Mouse (Mus musculus): ENCODE results near the gene Isyna1. TPM values are rescaled to one million over a fixed set of nuclear protein-coding genes. Genes with fewer than 3 reads are reported as not detected.

Gene Isyna1
- 128 and 138 TPM in 2 replicates for polyA plus RNA-seq (2016; fragmentation: Nextera tagmentation; extraction: Ambion mirVana)

GRCm38 (mm10) chr8:70593961-70594609 lies at the start of gene Isyna1:
Gene Isyna1 (plus strand): TSS chr8:70594373.
- WGBS = under 1% methylated on average over 40 of the region's 40 CpGs
- peak within 1 kb of the TSS; percentile 74 for H3K9ac ChIP-seq
- no peaks in the 10 kb centered on the region for H3K9me3 ChIP-seq (replicated peaks)
- peak within 1 kb of the TSS; percentile 98 for H3K4me2 ChIP-seq (replicated peaks)
- peaks cover 53% of the 10 kb centered on the region for H3K4me1 ChIP-seq
- H3K27me3 ChIP-seq = peaks cover 27% of the 10 kb centered on the region
- peak within 1 kb of the TSS; percentile 76 for H3K27ac ChIP-seq
- peaks cover 52% of the 10 kb centered on the region for H3K36me3 ChIP-seq
- peak; percentile 76 for ATAC-seq (ENCODE audit: low FRiP score)
- H3K4me3 ChIP-seq = peak within 1 kb of the TSS; percentile 65

DNA sequence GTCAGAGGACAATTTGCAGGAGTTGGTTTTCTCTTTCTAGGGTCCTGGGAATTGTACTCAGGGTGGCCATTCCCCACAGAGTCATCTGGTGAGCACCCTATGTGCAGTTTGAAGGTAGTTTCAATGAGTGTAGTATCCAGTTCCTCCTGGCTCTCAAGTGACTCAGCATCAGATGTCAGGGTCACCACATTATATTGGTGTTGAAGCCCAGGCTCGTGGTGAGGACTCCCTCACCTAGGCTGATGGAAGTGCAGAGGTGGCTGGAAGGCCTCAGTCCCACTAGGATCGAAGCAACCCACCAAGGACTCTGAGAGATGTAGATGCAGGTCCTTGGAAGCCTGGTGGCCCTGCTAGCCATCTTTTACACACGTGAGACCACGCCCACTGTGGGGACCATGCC lies 47.8 kb upstream of the Isyna1 start:
- H3K36me3 ChIP-seq = no peaks in the 10 kb centered on the region
- no peak for ATAC-seq (ENCODE audit: low FRiP score)
- no peaks in the 10 kb centered on the region for H3K27me3 ChIP-seq
- no peak overlapping the region for H3K9ac ChIP-seq
- H3K9me3 ChIP-seq (replicated peaks) = no peaks in the 10 kb centered on the region
- no peak overlapping the region for H3K4me3 ChIP-seq
- H3K4me2 ChIP-seq (replicated peaks) = no peak overlapping the region
- peaks cover 10% of the 10 kb centered on the region for H3K4me1 ChIP-seq
- WGBS = 91% methylated on average over 4 of the region's 4 CpGs
- no peak overlapping the region for H3K27ac ChIP-seq

DNA sequence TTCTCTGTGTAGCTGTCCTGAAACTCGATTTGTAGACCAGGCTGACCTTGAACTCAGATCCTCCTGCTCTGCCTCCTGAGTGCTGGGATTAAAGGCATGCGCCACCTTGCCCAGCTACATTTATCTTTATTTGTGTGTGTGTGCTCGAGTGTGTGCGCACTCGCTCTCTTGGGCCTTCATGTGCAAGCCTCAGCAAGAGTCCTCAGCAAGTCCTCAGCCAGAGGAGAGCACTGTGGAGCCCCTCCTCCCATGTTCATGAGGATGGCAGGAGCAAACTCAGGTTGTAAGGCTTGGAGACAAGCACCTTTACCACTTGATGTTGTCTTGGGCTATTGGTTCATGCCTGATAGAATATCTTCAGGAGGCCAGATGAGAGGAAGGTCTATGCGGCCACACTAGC lies 46.4 kb upstream of the Isyna1 start:
- H3K9ac ChIP-seq = no peak overlapping the region
- no peak overlapping the region for H3K4me2 ChIP-seq (replicated peaks)
- no peaks in the 10 kb centered on the region for H3K9me3 ChIP-seq (replicated peaks)
- no peaks in the 10 kb centered on the region for H3K27me3 ChIP-seq
- no peak for ATAC-seq (ENCODE audit: low FRiP score)
- H3K4me3 ChIP-seq = no peak overlapping the region
- no peak overlapping the region for H3K27ac ChIP-seq
- peaks cover 8% of the 10 kb centered on the region for H3K4me1 ChIP-seq
- no peaks in the 10 kb centered on the region for H3K36me3 ChIP-seq
- 89% methylated on average over 6 of the region's 6 CpGs for WGBS

DNA sequence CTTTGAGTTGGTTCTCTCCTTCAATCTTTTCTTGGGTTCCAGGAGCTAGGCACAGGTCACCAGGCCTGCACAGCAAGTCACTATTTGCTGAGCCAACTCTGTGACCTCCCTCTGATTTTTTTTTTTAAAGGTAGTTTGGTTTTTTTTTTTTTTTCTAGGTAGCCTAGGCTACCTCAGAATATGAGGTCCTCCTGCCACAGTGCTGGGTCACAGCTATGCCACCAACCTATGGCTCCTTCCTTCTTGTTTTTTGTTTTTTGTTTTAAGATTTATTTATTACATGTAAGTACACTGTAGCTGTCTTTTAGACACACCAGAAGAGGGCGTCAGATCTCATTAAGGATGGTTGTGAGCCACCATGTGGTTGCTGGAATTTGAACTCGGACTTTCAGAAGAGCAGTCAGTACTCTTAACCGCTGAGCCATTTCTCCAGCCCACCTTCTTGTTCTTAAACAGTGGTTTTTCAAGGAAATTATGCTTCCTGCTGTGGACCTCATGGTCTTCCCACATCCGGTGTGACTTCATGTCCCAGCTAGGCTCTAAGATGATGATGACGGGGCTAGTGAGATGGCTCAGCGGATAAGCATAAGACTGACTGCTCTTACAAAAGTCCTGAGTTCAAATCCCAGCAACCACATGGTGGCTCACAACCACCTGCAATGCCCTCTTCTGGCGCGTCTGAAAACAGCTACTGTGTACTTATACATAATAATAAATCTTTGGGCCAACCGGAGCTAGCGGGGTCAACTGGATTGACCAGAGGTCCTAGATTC lies 44.6 kb upstream of the Isyna1 start:
- Histone ChIP-seq H3K4me3 (no peak overlapping the region), H3K36me3 (no peaks in the 10 kb centered on the region), H3K9me3 (replicated peaks) (no peaks in the 10 kb centered on the region), H3K9ac (no peak overlapping the region), H3K4me1 (peaks cover 16% of the 10 kb centered on the region), H3K27me3 (no peaks in the 10 kb centered on the region), H3K27ac (no peak overlapping the region), H3K4me2 (replicated peaks) (no peak overlapping the region)
- 93% methylated on average over 10 of the region's 10 CpGs for WGBS
- no peak for ATAC-seq (ENCODE audit: low FRiP score)

DNA sequence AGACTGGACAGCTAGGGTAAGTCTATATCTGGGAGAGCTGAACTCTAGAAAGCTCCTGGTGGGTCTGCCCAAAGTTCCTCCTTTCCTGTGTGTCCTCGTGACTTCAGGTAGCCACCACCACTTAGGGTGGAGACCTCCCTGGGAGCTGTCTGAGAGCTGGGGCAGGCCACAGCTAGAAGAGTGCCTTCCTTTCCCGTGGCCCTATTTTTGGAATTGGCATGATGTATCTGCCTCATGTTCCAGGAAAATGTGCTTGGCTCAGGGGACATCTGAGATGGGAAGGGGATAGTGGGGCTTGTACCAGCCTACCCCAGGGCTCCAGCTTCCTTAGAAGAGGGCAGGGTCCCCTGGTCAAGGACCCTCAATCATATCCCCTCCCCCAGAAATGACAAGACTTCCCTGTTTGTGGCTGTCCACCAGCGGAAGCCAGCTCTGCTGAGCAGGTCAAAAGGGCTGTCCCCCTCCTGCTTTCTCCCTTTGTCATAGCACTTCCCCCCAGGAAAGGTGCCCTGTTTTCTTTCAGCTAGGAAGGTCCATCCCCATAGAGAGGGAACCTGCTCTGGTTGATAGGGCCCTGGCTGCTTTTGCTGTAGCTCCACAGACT lies 42.5 kb upstream of the Isyna1 start:
- no peak overlapping the region for H3K4me3 ChIP-seq
- WGBS = 76% methylated on average over 3 of the region's 3 CpGs
- H3K4me1 ChIP-seq = peaks cover 16% of the 10 kb centered on the region
- H3K27me3 ChIP-seq = no peaks in the 10 kb centered on the region
- H3K36me3 ChIP-seq = no peaks in the 10 kb centered on the region
- no peaks in the 10 kb centered on the region for H3K9me3 ChIP-seq (replicated peaks)
- no peak overlapping the region for H3K9ac ChIP-seq
- no peak overlapping the region for H3K4me2 ChIP-seq (replicated peaks)
- no peak for ATAC-seq (ENCODE audit: low FRiP score)
- H3K27ac ChIP-seq = no peak overlapping the region

DNA sequence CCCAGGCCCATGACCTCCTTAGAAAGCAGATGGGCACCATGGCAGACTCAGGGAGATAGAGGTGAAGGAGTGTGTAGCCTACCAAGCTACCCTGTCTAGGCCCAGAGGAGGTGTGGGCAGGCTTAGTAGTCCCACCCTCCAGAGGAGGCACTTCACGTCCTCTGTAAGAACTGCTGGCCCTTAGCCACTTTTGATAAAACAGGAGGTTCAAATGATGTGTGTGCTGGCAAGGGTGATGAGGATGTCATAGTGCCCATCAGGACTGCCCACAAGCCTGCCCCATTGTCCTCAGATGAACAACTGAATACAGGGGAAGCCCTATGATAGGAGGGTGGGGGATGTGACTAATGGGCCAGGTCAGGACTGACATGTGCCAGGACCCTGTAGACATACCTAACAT lies 41.3 kb upstream of the Isyna1 start:
- Histone ChIP-seq H3K36me3 (no peaks in the 10 kb centered on the region), H3K4me3 (no peak overlapping the region), H3K9me3 (replicated peaks) (no peaks in the 10 kb centered on the region), H3K9ac (no peak overlapping the region), H3K27me3 (no peaks in the 10 kb centered on the region), H3K27ac (no peak overlapping the region), H3K4me1 (peaks cover 16% of the 10 kb centered on the region), H3K4me2 (replicated peaks) (no peak overlapping the region)
- ATAC-seq (ENCODE audit: low FRiP score) = no peak
- 76% methylated on average over 1 of the region's 1 CpGs for WGBS

DNA sequence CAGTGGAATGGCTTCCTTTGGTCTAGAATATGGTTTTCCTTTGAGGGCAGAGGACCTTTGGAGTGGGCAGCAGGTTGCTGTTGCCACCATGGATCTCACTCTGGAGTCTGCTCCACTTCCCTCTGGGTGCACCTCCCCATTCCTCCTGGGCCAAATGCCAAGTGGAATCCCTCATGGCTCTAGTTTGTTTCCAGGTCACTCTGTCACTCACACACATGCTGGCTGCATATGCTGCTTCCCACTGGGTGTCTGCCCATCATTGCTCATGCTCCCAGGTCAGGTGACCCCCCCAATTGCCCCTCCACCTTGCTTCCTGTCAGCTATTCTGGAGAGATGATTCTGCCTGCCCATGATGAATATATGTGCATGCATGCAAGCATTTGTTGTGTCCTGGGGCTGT lies 40.4 kb upstream of the Isyna1 start:
- H3K9ac ChIP-seq = no peak overlapping the region
- H3K36me3 ChIP-seq = no peaks in the 10 kb centered on the region
- ATAC-seq (ENCODE audit: low FRiP score) = no peak
- H3K27ac ChIP-seq = no peak overlapping the region
- H3K9me3 ChIP-seq (replicated peaks) = no peaks in the 10 kb centered on the region
- H3K27me3 ChIP-seq = no peaks in the 10 kb centered on the region
- peaks cover 16% of the 10 kb centered on the region for H3K4me1 ChIP-seq
- H3K4me2 ChIP-seq (replicated peaks) = no peak overlapping the region
- no peak overlapping the region for H3K4me3 ChIP-seq

- no peaks in the 10 kb centered on the region for H3K9me3 ChIP-seq (replicated peaks)
- no peak overlapping the region for H3K4me3 ChIP-seq
- ATAC-seq (ENCODE audit: low FRiP score) = no peak
- 95% methylated on average over 4 of the region's 4 CpGs for WGBS
- H3K27me3 ChIP-seq = no peaks in the 10 kb centered on the region
- H3K27ac ChIP-seq = no peak overlapping the region
- no peak overlapping the region for H3K9ac ChIP-seq
- H3K4me1 ChIP-seq = peaks cover 16% of the 10 kb centered on the region
- no peaks in the 10 kb centered on the region for H3K36me3 ChIP-seq
- H3K4me2 ChIP-seq (replicated peaks) = no peak overlapping the region
Observed at GRCm38 (mm10) chr8:70555079-70555747, 39.0 kb upstream of the Isyna1 start.

- Histone ChIP-seq H3K4me1 (peaks cover 29% of the 10 kb centered on the region), H3K9me3 (replicated peaks) (no peaks in the 10 kb centered on the region), H3K27ac (no peak overlapping the region), H3K9ac (no peak overlapping the region), H3K27me3 (no peaks in the 10 kb centered on the region), H3K4me3 (no peak overlapping the region), H3K4me2 (replicated peaks) (no peak overlapping the region), H3K36me3 (no peaks in the 10 kb centered on the region)
- ATAC-seq (ENCODE audit: low FRiP score) = no peak
- WGBS = 74% methylated on average over 4 of the region's 4 CpGs
Observed at GRCm38 (mm10) chr8:70558334-70558733, 35.8 kb upstream of the Isyna1 start.

- H3K27me3 ChIP-seq = no peaks in the 10 kb centered on the region
- H3K9me3 ChIP-seq (replicated peaks) = no peaks in the 10 kb centered on the region
- peaks cover 22% of the 10 kb centered on the region for H3K4me1 ChIP-seq
- ATAC-seq (ENCODE audit: low FRiP score) = no peak
- WGBS = 74% methylated on average over 3 of the region's 3 CpGs
- H3K4me3 ChIP-seq = no peak overlapping the region
- no peak overlapping the region for H3K9ac ChIP-seq
- no peak overlapping the region for H3K27ac ChIP-seq
- H3K4me2 ChIP-seq (replicated peaks) = no peak overlapping the region
- H3K36me3 ChIP-seq = no peaks in the 10 kb centered on the region
Observed at GRCm38 (mm10) chr8:70558983-70559382, 35.2 kb upstream of the Isyna1 start.

- Histone ChIP-seq H3K9ac (no peak overlapping the region), H3K4me2 (replicated peaks) (no peak overlapping the region), H3K27me3 (no peaks in the 10 kb centered on the region), H3K9me3 (replicated peaks) (no peaks in the 10 kb centered on the region), H3K27ac (no peak overlapping the region; the same call in 1 of the 2 replicates), H3K4me1 (peaks cover 25% of the 10 kb centered on the region), H3K36me3 (no peaks in the 10 kb centered on the region), H3K4me3 (no peak overlapping the region)
- 74% methylated on average over 2 of the region's 2 CpGs for WGBS
- ATAC-seq (ENCODE audit: low FRiP score) = no peak
Observed at GRCm38 (mm10) chr8:70560096-70560495, 34.1 kb upstream of the Isyna1 start.

GRCm38 (mm10) chr8:70560564-70560963 lies 33.6 kb upstream of the Isyna1 start:
- 75% methylated on average over 3 of the region's 3 CpGs for WGBS
- H3K4me3 ChIP-seq = no peak overlapping the region
- H3K4me1 ChIP-seq = peaks cover 27% of the 10 kb centered on the region
- H3K27me3 ChIP-seq = no peaks in the 10 kb centered on the region
- H3K27ac ChIP-seq = no peak overlapping the region; the same call in 1 of the 2 replicates
- H3K9ac ChIP-seq = no peak overlapping the region
- no peak overlapping the region for H3K4me2 ChIP-seq (replicated peaks)
- H3K36me3 ChIP-seq = no peaks in the 10 kb centered on the region
- no peaks in the 10 kb centered on the region for H3K9me3 ChIP-seq (replicated peaks)
- no peak for ATAC-seq (ENCODE audit: low FRiP score)

All from hindbrain, embryonic 12.5 days (tissue).